Mouse (Mus musculus): ENCODE results near the gene Esyt3. TPM values are rescaled to one million over a fixed set of nuclear protein-coding genes. Genes with fewer than 3 reads are reported as not detected.
A peak's percentile ranks its signal among the peaks of the same experiment; 100 is the strongest.

Esyt3 gene
- total and polyA plus RNA-seq, 2 experiments, result under 0.01 to 0.06 TPM

DNA sequence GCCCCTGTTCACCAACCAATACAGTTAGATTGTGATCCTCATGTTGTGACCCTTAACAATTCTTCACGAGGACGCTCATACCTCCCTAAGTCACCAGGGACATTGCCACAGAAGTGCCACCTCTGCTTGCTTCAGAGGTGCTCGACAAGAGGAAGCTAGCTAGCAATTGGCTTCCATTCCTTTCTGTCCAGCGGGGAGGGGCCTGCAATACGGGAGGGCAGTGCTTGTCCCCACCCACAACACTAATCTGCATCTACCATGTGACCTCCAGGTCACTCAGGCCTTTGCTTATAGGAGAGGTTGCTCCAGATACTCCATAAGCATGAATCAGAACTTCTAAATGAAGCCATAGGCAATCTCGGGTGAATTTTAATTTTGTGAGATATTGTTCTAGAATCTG lies 5.0 kb downstream of the Esyt3 start:
- no peaks in the 10 kb centered on the region for H3K79me2 ChIP-seq (ENCODE audit: control insufficient read depth, insufficient read depth, low read length)
- H3K27me3 ChIP-seq (ENCODE audit: control insufficient read depth, insufficient read depth, low read length), result peaks cover 11% of the 10 kb centered on the region; the same call in 1 of the 2 replicates
- H3K4me3 ChIP-seq (ENCODE audit: insufficient read depth, low read depth, low read length), result no peak overlapping the region
- H3K4me1 ChIP-seq (ENCODE audit: control insufficient read depth, insufficient read depth, low read length), result no peaks in the 10 kb centered on the region; the same call in 1 of the 2 replicates
- TF ChIP-seq POLR2A (IDR thresholded peaks at IDR 0.05; ENCODE audit: extremely low read depth, insufficient read depth, low read length) (no peak), CTCF (IDR thresholded peaks at IDR 0.05; ENCODE audit: low read depth, low read length) (no peak)
- WGBS, result 47% methylated on average over 6 of the region's 6 CpGs
- H3K27ac ChIP-seq (replicated peaks; ENCODE audit: insufficient read depth, low read depth, low read length), result no peak overlapping the region
- no peak overlapping the region for H3K9ac ChIP-seq (ENCODE audit: low read depth, low read length)
- no peaks in the 10 kb centered on the region for H3K36me3 ChIP-seq (ENCODE audit: control insufficient read depth, insufficient read depth, low read length)
- DNase-seq (ENCODE audit: extremely low read depth, low read depth, low spot score), result peak; percentile 20

DNA sequence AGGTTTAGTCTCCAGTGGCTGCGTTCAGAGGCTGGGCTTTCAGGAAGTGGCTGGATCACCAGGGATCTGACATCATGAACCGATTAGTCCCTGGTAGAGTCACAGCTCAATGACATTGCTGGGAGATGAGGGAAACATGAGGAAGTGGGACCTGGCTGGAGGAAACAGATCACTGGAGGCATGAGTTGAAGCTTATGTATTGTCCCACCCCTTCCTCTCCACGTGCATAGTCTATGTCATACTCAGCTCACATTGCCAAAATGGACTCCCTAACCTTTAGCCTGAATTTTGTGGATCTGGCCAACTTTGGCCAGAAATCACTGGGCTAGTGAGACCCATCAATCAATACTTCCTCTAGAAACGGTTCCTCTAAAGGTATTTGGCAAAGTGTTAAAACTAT lies 5.4 kb downstream of the Esyt3 start:
- H3K4me3 ChIP-seq (ENCODE audit: insufficient read depth, low read depth, low read length), result no peak overlapping the region
- no peaks in the 10 kb centered on the region for H3K79me2 ChIP-seq (ENCODE audit: control insufficient read depth, insufficient read depth, low read length)
- peaks cover 7% of the 10 kb centered on the region; the same call in 1 of the 2 replicates for H3K27me3 ChIP-seq (ENCODE audit: control insufficient read depth, insufficient read depth, low read length)
- H3K4me1 ChIP-seq (ENCODE audit: control insufficient read depth, insufficient read depth, low read length), result no peaks in the 10 kb centered on the region; the same call in 1 of the 2 replicates
- H3K27ac ChIP-seq (replicated peaks; ENCODE audit: insufficient read depth, low read depth, low read length), result no peak overlapping the region
- peak; percentile 37 for DNase-seq (ENCODE audit: extremely low read depth, low read depth, low spot score)
- no peaks in the 10 kb centered on the region for H3K36me3 ChIP-seq (ENCODE audit: control insufficient read depth, insufficient read depth, low read length)
- no peak overlapping the region for H3K9ac ChIP-seq (ENCODE audit: low read depth, low read length)
- 45% methylated on average over 4 of the region's 4 CpGs for WGBS
- TF ChIP-seq POLR2A (IDR thresholded peaks at IDR 0.05; ENCODE audit: extremely low read depth, insufficient read depth, low read length), result no peak
- no peak for TF ChIP-seq CTCF (IDR thresholded peaks at IDR 0.05; ENCODE audit: low read depth, low read length)

DNA sequence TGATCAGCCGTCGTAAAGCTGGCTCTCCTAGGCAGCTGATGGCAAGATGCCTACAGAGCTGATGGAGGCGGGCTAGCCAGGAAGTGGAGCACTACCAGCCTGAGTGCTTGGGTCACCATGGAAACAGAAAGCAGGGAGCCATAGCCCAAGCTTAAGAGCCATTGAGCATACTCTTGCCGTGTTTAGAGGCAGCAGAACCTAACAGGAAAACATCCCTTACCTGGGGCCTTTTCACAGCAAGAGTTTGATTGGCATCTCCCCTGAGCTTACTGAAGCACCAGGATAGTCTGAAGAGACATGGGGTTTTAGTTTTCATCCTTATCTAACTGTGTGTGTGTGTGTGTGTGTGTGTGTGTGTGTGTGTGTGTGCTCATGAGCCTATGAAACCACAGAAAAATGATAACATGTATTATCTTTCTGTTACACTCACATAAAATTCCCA lies 13.0 kb downstream of the Esyt3 start:
- H3K27ac ChIP-seq (replicated peaks; ENCODE audit: insufficient read depth, low read depth, low read length), result no peak overlapping the region
- WGBS, result 55% methylated on average over 4 of the region's 4 CpGs
- TF ChIP-seq POLR2A (IDR thresholded peaks at IDR 0.05; ENCODE audit: extremely low read depth, insufficient read depth, low read length) (no peak), CTCF (IDR thresholded peaks at IDR 0.05; ENCODE audit: low read depth, low read length) (no peak)
- H3K9ac ChIP-seq (ENCODE audit: low read depth, low read length), result no peak overlapping the region
- no peaks in the 10 kb centered on the region for H3K4me1 ChIP-seq (ENCODE audit: control insufficient read depth, insufficient read depth, low read length)
- H3K27me3 ChIP-seq (ENCODE audit: control insufficient read depth, insufficient read depth, low read length), result no peaks in the 10 kb centered on the region
- H3K36me3 ChIP-seq (ENCODE audit: control insufficient read depth, insufficient read depth, low read length), result no peaks in the 10 kb centered on the region
- DNase-seq (ENCODE audit: extremely low read depth, low read depth, low spot score), result no peak
- H3K4me3 ChIP-seq (ENCODE audit: insufficient read depth, low read depth, low read length), result no peak overlapping the region
- no peaks in the 10 kb centered on the region for H3K79me2 ChIP-seq (ENCODE audit: control insufficient read depth, insufficient read depth, low read length)

DNA sequence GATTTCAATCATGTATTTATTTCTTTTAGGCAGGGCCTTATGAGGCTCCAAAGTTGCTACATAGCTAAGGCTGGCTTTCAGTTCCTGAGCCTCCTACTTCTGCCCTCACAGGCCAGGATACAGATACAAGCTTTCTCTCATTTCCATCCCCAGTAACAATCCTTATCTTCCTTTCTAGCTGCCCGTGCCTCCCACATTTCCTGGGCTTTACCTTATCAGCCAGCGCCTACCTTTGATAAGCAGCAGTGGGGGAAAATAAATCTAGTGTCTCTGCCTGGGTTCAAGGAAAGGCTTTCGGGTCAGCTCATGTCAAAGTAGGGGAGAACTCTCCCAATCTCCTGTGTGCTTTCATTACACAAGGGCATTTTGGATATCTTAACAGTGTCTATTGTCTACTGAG lies 16.8 kb downstream of the Esyt3 start:
- Histone ChIP-seq H3K9ac (ENCODE audit: low read depth, low read length) (no peak overlapping the region), H3K27ac (replicated peaks; ENCODE audit: insufficient read depth, low read depth, low read length) (no peak overlapping the region), H3K27me3 (ENCODE audit: control insufficient read depth, insufficient read depth, low read length) (no peaks in the 10 kb centered on the region), H3K4me1 (ENCODE audit: control insufficient read depth, insufficient read depth, low read length) (no peaks in the 10 kb centered on the region), H3K79me2 (ENCODE audit: control insufficient read depth, insufficient read depth, low read length) (no peaks in the 10 kb centered on the region), H3K4me3 (ENCODE audit: insufficient read depth, low read depth, low read length) (no peak overlapping the region), H3K36me3 (ENCODE audit: control insufficient read depth, insufficient read depth, low read length) (no peaks in the 10 kb centered on the region)
- TF ChIP-seq CTCF (IDR thresholded peaks at IDR 0.05; ENCODE audit: low read depth, low read length) (no peak), POLR2A (IDR thresholded peaks at IDR 0.05; ENCODE audit: extremely low read depth, insufficient read depth, low read length) (no peak)
- 53% methylated on average over 3 of the region's 3 CpGs for WGBS
- no peak for DNase-seq (ENCODE audit: extremely low read depth, low read depth, low spot score)

DNA sequence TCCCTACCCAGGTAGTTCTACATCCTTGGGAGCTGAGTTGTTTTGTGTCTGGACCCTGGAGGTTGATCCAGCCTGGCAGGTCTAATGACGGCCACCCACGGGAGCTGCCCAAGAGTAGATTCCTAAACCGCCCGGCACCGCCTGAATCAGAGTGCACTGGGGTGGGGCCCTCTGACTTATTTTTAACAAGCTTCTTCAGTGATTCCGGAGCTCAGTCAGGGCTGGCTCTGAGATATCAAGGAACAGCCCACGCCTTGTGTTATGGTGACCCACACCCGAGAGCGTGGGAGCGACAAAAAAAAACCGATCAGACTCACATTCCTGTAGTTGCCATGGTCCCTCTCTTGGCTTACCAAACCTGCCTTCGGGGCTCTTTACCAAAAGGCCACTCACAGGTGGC lies 18.2 kb downstream of the Esyt3 start:
- no peak overlapping the region for H3K4me3 ChIP-seq (ENCODE audit: insufficient read depth, low read depth, low read length)
- no peaks in the 10 kb centered on the region for H3K4me1 ChIP-seq (ENCODE audit: control insufficient read depth, insufficient read depth, low read length)
- H3K27me3 ChIP-seq (ENCODE audit: control insufficient read depth, insufficient read depth, low read length), result no peaks in the 10 kb centered on the region
- no peak overlapping the region for H3K9ac ChIP-seq (ENCODE audit: low read depth, low read length)
- no peak overlapping the region for H3K27ac ChIP-seq (replicated peaks; ENCODE audit: insufficient read depth, low read depth, low read length)
- no peaks in the 10 kb centered on the region for H3K36me3 ChIP-seq (ENCODE audit: control insufficient read depth, insufficient read depth, low read length)
- TF ChIP-seq CTCF (IDR thresholded peaks at IDR 0.05; ENCODE audit: low read depth, low read length) (no peak), POLR2A (IDR thresholded peaks at IDR 0.05; ENCODE audit: extremely low read depth, insufficient read depth, low read length) (no peak)
- no peak for DNase-seq (ENCODE audit: extremely low read depth, low read depth, low spot score)
- no peaks in the 10 kb centered on the region for H3K79me2 ChIP-seq (ENCODE audit: control insufficient read depth, insufficient read depth, low read length)
- 89% methylated on average over 12 of the region's 12 CpGs for WGBS

DNA sequence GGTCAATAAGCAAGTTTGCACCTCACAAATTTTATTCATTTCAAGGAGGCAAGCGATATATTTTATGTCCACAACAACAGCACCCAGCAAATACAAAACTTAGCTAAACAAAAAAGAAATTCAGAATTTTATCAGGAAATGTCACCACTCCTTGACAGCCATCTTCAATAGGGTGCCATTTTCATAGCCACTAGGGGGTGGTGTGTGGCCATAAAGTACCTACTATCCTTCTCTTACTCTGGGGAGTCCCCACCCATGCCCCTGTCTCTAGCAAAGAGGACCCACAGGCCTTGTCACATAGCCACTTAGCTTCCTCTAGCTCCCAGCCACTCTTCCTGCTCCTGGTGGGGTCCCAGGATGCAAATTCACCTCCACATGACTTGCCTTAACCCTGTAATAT lies 19.2 kb downstream of the Esyt3 start:
- TF ChIP-seq POLR2A (IDR thresholded peaks at IDR 0.05; ENCODE audit: extremely low read depth, insufficient read depth, low read length), result no peak
- TF ChIP-seq CTCF (IDR thresholded peaks at IDR 0.05; ENCODE audit: low read depth, low read length), result no peak

More for the DNA sequence above, 19.2 kb downstream of the Esyt3 start:
- Histone ChIP-seq H3K36me3 (ENCODE audit: control insufficient read depth, insufficient read depth, low read length) (no peaks in the 10 kb centered on the region), H3K4me3 (ENCODE audit: insufficient read depth, low read depth, low read length) (no peak overlapping the region), H3K27me3 (ENCODE audit: control insufficient read depth, insufficient read depth, low read length) (no peaks in the 10 kb centered on the region), H3K9ac (ENCODE audit: low read depth, low read length) (no peak overlapping the region), H3K27ac (replicated peaks; ENCODE audit: insufficient read depth, low read depth, low read length) (no peak overlapping the region), H3K4me1 (ENCODE audit: control insufficient read depth, insufficient read depth, low read length) (no peaks in the 10 kb centered on the region), H3K79me2 (ENCODE audit: control insufficient read depth, insufficient read depth, low read length) (no peaks in the 10 kb centered on the region)
- 89% methylated on average over 1 of the region's 1 CpGs for whole genome bisulfite sequencing
- DNase-seq (ENCODE audit: extremely low read depth, low read depth, low spot score), result no peak
